Mouse (Mus musculus) forebrain, embryonic 12.5 days (tissue): ENCODE data around the gene Samd7. TPM values are rescaled to one million over a fixed set of nuclear protein-coding genes. Genes with fewer than 3 reads are reported as not detected.

Experiments
- polyA plus RNA-seq: library from polyadenylated mRNA; unstranded; fragments of >200 nt; fragmentation: Nextera tagmentation; extraction: Ambion mirVana; gene quantifications from 2 replicates; pipeline ENCODE4 v1.2.1, GENCODE M21; 2016

Gene Samd7
- polyA plus RNA-seq, 1 experiment from 2014 or later, result not detected

Other genes with a start within 250 kb of the Samd7 start
- gene Mecom, start 198.3 kb upstream of the Samd7 start, polyA plus RNA-seq, result 12.1 and 12.2 TPM in 2 replicates
- not detected in 2 replicates for gene Actrt3, start 146.4 kb upstream of the Samd7 start, polyA plus RNA-seq
- gene Mynn, start 144.2 kb upstream of the Samd7 start, polyA plus RNA-seq, result 35.1 and 38.1 TPM in 2 replicates
- not detected in 2 replicates for gene Lrriq4, start 101.8 kb upstream of the Samd7 start, polyA plus RNA-seq
- 1.5 and 1.9 TPM in 2 replicates for gene Lrrc34, start 98.4 kb upstream of the Samd7 start, polyA plus RNA-seq
- not detected in 2 replicates for gene Lrrc31, start 46.5 kb upstream of the Samd7 start, polyA plus RNA-seq
- gene Sec62, start 46.6 kb downstream of the Samd7 start, polyA plus RNA-seq, result 80.9 and 86.9 TPM in 2 replicates
- 0.46 and 0.78 TPM in 2 replicates for gene Gpr160, start 109.7 kb downstream of the Samd7 start, polyA plus RNA-seq
- gene Phc3, start 223.1 kb downstream of the Samd7 start, polyA plus RNA-seq, result 6.9 and 7.5 TPM in 2 replicates
- gene Prkci, start 249.5 kb downstream of the Samd7 start, polyA plus RNA-seq, result 38.7 and 40.2 TPM in 2 replicates